Mouse (Mus musculus): ENCODE measurements at regions not wholly inside any gene's neighbourhood (a gene's known extent, or its start where the extent isn't known, plus 50 kb on each side); places are given as distances from the start of the nearest gene placed in this dataset.
"Not testable (repeated sequence)": the region's sequence is repeated elsewhere in the genome, so short reads cannot be mapped to it uniquely, and the experiment has no call there.

DNA sequence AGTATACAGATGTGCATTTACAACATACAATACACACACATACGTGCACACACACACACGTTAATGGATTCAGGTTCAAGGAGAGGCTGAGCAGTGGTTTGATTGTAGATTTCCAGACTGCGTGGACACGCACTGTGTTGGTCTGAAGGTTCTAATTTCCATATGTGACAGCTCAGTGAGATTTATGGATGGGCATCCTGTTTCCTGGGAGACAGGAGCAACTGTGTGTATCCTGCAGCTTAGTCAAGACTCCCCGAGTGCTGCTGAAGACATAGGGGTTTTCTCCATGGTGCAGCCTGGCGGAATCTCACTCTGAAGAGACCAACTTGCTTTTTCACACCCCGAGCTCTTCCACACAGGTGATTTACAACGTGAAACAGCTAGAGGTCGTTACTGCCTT, 119.3 kb upstream of the Foxk1 start:
- 86% methylated on average over 9 of the region's 9 CpGs for WGBS
- H3K27ac ChIP-seq = no peak overlapping the region
- H3K4me1 ChIP-seq = no peaks in the 10 kb centered on the region
- H3K27me3 ChIP-seq (ENCODE audit: poor library complexity, severe bottlenecking) = no peaks in the 10 kb centered on the region
- DNase-seq (ENCODE audit: extremely low spot score, low spot score) = no peak
- H3K36me3 ChIP-seq (replicated peaks) = no peaks in the 10 kb centered on the region
- H3K9me3 ChIP-seq = peaks cover 8% of the 10 kb centered on the region; the same call in 1 of the 2 replicates
- H3K4me3 ChIP-seq = no peak overlapping the region

DNA sequence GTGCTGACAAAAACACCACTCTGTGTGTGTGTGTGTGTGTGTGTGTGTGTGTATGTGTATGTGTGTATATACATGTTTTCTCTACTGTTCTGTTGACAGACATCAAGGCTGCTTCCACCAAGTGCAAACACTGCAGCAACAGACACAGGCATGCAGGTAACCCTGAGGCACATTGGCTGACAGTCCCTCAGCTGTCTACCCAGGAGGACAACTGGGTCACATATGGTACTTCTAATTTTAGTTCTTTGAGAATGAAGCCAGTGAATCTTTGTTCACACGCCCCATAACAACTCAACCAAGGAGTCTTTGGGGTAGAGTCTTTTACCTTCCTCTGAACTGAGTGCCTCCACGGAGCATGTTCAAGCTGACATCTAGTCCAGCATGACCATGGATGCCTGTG, 113.3 kb upstream of the Foxk1 start:
- Histone ChIP-seq H3K27ac (no peak overlapping the region), H3K4me1 (no peaks in the 10 kb centered on the region), H3K4me3 (no peak overlapping the region), H3K36me3 (replicated peaks) (no peaks in the 10 kb centered on the region), H3K9me3 (peaks cover 22% of the 10 kb centered on the region), H3K27me3 (ENCODE audit: poor library complexity, severe bottlenecking) (no peaks in the 10 kb centered on the region)
- DNase-seq (ENCODE audit: extremely low spot score, low spot score) = no peak
- WGBS = 89% methylated on average over 2 of the region's 2 CpGs

DNA sequence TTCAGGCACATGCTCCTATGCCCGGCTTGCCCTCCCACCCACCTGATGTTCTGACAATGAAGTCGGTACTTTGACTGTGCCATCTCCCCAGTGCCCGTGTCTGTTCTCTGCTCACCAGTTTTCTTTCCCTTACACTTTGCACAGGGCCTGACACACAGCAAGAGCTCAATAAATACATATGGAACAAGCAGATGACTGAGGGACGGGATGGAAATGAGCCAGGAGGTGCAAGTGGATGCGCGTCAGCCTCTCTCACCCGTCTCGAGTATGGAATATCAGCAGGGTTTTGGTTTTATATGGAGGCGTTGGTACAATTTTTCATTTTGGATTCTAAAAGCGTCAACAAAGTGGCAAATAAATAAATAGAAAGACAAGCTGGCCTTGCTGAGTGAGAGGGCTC, 109.8 kb upstream of the Foxk1 start:
- no peaks in the 10 kb centered on the region for H3K27me3 ChIP-seq (ENCODE audit: poor library complexity, severe bottlenecking)
- DNase-seq (ENCODE audit: extremely low spot score, low spot score) = no peak
- no peak overlapping the region for H3K4me3 ChIP-seq
- H3K36me3 ChIP-seq (replicated peaks) = no peaks in the 10 kb centered on the region
- H3K9me3 ChIP-seq = peaks cover 15% of the 10 kb centered on the region
- no peak overlapping the region for H3K27ac ChIP-seq
- WGBS = 91% methylated on average over 10 of the region's 10 CpGs
- H3K4me1 ChIP-seq = no peaks in the 10 kb centered on the region

DNA sequence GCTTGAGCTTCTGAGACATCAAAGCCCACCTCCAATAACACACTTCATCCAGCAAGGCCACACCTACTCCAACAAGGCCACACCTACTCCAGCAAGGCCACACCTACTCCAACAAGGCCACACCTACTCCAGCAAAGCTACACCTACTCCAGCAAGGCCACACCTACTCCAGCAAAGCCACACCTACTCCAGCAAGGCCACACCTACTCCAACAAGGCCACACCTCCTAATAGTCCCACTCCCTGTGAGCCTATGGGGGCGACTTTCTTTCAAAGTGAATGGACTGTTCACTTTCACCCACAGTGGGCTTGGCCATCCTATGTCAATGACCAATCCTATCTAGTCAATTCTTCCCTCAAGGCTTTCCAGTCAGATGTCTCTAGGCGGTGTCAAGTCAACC, 104.9 kb upstream of the Foxk1 start:
- H3K36me3 ChIP-seq (replicated peaks); H3K27ac ChIP-seq; H3K4me3 ChIP-seq; DNase-seq (ENCODE audit: extremely low spot score, low spot score); H3K9me3 ChIP-seq; H3K27me3 ChIP-seq (ENCODE audit: poor library complexity, severe bottlenecking); H3K4me1 ChIP-seq: not testable (repeated sequence)
- WGBS = 91% methylated on average over 2 of the region's 2 CpGs

DNA sequence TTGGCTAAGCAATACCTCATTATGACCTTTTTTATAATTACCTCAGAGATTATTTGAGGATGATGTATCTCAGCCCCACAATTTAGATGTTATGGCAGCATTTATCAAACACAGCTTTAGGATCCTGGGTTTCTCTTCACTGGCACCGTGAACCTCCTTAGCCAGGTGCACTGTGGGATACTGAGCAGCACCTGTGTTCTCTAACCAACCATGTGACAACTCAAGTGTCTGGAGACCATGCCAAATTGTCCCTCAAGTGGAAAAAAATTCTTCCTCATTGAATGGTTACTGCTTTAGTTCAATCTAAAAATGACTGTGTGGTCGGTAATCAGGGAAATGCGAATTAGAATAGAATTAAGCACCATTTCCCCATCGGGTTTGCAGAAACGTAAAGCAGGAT, 101.7 kb upstream of the Foxk1 start:
- H3K4me1 ChIP-seq = no peaks in the 10 kb centered on the region
- DNase-seq (ENCODE audit: extremely low spot score, low spot score) = no peak
- WGBS = 91% methylated on average over 5 of the region's 5 CpGs
- no peaks in the 10 kb centered on the region for H3K36me3 ChIP-seq (replicated peaks)
- no peaks in the 10 kb centered on the region for H3K27me3 ChIP-seq (ENCODE audit: poor library complexity, severe bottlenecking)
- H3K9me3 ChIP-seq = no peaks in the 10 kb centered on the region
- H3K4me3 ChIP-seq = no peak overlapping the region
- H3K27ac ChIP-seq = no peak overlapping the region

DNA sequence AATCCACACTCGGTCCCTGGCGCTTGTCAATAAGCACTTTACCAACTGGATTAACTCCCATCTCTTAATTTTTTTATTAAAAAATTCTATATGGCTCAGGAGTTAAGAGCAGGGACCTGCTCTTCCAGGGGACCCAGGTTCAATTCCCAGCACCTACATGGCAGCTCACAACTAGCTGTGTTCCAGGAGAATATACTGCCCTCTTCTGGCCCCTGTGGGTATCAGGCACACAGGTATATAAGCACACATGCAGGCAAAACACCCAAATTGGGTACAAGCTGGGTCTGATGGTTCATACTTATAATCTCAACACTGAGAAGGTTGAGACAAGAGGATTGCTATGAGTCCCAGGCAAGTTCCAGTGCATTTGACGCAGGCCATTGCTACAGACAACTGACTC, 92.8 kb upstream of the Foxk1 start:
- H3K9me3 ChIP-seq = 0 out of 2 replicates have a peak, but pooled peaks cover 3% of the 10 kb centered on the region
- H3K27ac ChIP-seq = no peak overlapping the region
- H3K4me1 ChIP-seq = 0 out of 2 replicates have a peak, but pooled peaks cover 6% of the 10 kb centered on the region
- no peaks in the 10 kb centered on the region for H3K36me3 ChIP-seq (replicated peaks)
- 96% methylated on average over 3 of the region's 3 CpGs for WGBS
- no peaks in the 10 kb centered on the region for H3K27me3 ChIP-seq (ENCODE audit: poor library complexity, severe bottlenecking)
- no peak for DNase-seq (ENCODE audit: extremely low spot score, low spot score)
- no peak overlapping the region for H3K4me3 ChIP-seq

DNA sequence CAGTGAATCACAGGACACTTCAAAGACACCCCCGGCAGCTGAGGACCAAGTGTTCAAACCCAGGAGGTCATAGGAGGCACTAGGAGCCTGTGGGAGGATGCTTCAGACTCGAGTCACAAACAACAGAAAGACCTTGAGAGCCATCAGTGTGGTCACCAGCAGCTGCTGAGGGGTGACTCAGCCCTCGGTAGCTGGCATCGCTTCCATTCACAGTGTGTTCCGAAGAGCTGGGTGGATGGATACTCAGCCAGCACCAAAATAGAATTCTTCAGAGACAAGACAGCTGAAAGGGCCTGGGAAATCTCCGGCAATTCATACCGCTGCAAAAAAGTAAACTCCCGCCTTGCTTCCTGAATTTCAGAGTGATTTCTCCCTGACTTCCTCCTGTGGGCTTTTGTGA, 87.4 kb upstream of the Foxk1 start:
- no peak for DNase-seq (ENCODE audit: extremely low spot score, low spot score)
- 85% methylated on average over 8 of the region's 8 CpGs for WGBS
- H3K27ac ChIP-seq = no peak overlapping the region
- H3K36me3 ChIP-seq (replicated peaks) = no peaks in the 10 kb centered on the region
- 0 out of 2 replicates have a peak, but pooled peaks cover 6% of the 10 kb centered on the region for H3K4me1 ChIP-seq
- H3K4me3 ChIP-seq = no peak overlapping the region
- H3K27me3 ChIP-seq (ENCODE audit: poor library complexity, severe bottlenecking) = no peaks in the 10 kb centered on the region
- H3K9me3 ChIP-seq = no peaks in the 10 kb centered on the region

DNA sequence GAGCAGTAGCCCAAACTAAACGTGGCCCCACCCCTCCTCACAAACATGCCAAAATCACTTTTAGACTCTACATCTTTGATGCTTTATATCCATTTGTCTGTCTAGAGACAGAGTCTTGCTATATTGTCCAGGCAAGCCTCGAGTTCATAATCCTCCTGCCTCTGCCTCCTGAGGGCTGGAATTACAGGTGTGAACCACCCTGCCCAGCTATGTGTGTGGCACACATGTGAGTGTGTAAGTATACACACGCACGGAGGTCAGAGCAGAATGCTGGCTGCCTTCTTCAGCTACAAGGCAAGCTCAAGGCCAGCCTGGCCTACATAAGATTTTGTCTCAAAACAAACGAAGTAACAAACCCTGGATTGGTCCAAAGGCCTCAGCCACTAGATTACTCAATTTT, 86.8 kb upstream of the Foxk1 start:
- DNase-seq (ENCODE audit: extremely low spot score, low spot score) = no peak

DNA sequence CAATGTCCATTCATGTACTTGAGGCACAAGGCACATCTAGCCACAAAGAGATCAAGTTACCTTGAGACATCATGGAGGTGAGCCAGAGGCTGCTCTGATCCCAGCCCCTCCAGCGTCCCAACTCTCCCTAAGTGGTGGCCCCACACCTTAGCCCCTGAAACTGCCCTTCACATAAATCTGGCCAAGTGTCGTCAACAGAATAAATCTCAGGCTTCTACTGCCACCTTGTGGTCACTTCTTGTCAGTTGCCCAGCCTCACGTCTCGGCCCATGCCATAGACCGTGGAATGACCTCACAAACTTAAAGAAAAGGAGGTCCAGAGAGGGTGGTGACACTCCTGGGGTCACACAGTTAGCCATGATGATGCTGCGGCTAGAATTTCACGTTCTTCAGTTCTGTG, 82.0 kb upstream of the Foxk1 start:
- 6% methylated on average over 7 of the region's 7 CpGs for WGBS
- peak; percentile 76 for DNase-seq (ENCODE audit: extremely low spot score, low spot score)

More for the DNA sequence above, 86.8 kb upstream of the Foxk1 start:
- Histone ChIP-seq H3K9me3 (no peaks in the 10 kb centered on the region), H3K27me3 (ENCODE audit: poor library complexity, severe bottlenecking) (no peaks in the 10 kb centered on the region), H3K27ac (no peak overlapping the region), H3K36me3 (replicated peaks) (no peaks in the 10 kb centered on the region), H3K4me1 (0 out of 2 replicates have a peak, but pooled peaks cover 6% of the 10 kb centered on the region), H3K4me3 (no peak overlapping the region)
- 83% methylated on average over 5 of the region's 5 CpGs for WGBS

DNA sequence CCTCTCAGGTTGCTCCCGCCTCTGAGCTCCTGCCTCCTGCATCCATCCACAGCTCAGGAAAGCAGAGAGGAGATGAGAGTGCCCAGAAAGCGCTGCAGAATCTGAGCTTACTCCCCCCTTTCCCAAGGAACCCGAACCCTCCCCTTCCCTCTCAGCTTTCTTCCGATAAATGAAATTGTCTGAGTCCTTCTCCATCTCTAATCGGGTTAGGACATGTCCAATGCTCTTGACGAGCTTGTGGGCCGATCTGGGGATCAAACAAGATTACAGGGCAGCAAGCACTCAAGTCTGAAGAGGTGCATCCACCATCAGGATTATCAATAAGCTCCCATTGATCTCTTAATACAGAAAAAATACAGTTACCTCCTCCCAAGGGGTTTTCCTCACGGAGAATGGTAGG, 80.0 kb upstream of the Foxk1 start:
- H3K9me3 ChIP-seq = no peaks in the 10 kb centered on the region
- no peak for DNase-seq (ENCODE audit: extremely low spot score, low spot score)
- WGBS = 77% methylated on average over 8 of the region's 8 CpGs
- H3K27me3 ChIP-seq (ENCODE audit: poor library complexity, severe bottlenecking) = no peaks in the 10 kb centered on the region
- peaks cover 4% of the 10 kb centered on the region; the same call in 1 of the 2 replicates for H3K4me1 ChIP-seq
- no peak overlapping the region for H3K27ac ChIP-seq
- no peak overlapping the region for H3K4me3 ChIP-seq
- no peaks in the 10 kb centered on the region for H3K36me3 ChIP-seq (replicated peaks)

More for the DNA sequence above, 82.0 kb upstream of the Foxk1 start:
- Histone ChIP-seq H3K27me3 (ENCODE audit: poor library complexity, severe bottlenecking) (no peaks in the 10 kb centered on the region), H3K4me3 (no peak overlapping the region), H3K36me3 (replicated peaks) (no peaks in the 10 kb centered on the region), H3K9me3 (no peaks in the 10 kb centered on the region), H3K27ac (no peak overlapping the region), H3K4me1 (no peaks in the 10 kb centered on the region)

DNA sequence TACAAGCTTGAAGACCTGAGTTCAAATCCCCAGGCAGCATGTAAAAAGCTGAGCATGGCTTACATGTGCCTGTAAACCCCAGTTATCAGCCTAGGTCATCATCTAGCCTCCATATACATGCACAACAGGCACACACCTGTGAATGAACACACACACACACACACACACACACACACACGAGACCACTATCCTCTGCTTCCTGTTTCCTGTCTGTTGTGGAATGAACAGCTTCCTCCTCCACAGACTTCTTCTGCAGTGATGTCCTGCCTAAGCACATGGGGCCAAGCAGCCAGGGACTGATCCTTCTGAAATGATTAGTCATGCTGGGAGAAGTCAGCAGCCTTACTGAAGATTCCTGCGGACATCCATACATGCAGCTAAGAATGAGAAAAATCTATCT, 76.4 kb upstream of the Foxk1 start:
- H3K4me3 ChIP-seq = no peak overlapping the region
- no peaks in the 10 kb centered on the region for H3K36me3 ChIP-seq (replicated peaks)
- no peak for DNase-seq (ENCODE audit: extremely low spot score, low spot score)
- H3K27me3 ChIP-seq (ENCODE audit: poor library complexity, severe bottlenecking) = no peaks in the 10 kb centered on the region
- peaks cover 4% of the 10 kb centered on the region; the same call in 1 of the 2 replicates for H3K4me1 ChIP-seq
- no peaks in the 10 kb centered on the region for H3K9me3 ChIP-seq
- no peak overlapping the region for H3K27ac ChIP-seq
- 81% methylated on average over 2 of the region's 2 CpGs for WGBS

DNA sequence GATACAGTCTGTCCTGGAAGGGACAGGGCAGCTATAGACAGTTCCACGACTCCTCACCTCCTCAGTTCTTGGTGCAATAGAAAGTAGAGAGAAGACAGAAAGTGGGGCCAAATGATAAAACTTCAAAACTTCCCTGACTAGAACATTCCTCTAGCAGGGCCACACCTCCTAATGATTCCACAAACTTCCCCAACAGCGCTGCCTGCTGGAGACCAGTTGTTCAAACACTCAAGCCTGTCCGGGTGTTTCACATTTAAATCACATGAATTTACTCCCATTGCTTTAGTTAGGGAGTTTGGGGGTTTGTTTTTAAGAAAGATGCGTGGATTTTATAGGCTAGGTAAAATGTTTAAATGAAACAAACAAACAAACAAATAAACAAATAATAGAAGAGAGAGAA, 75.7 kb upstream of the Foxk1 start:
- no peaks in the 10 kb centered on the region for H3K27me3 ChIP-seq (ENCODE audit: poor library complexity, severe bottlenecking)
- no peak overlapping the region for H3K27ac ChIP-seq
- no peak overlapping the region for H3K4me3 ChIP-seq
- H3K9me3 ChIP-seq = no peaks in the 10 kb centered on the region
- WGBS = 69% methylated on average over 4 of the region's 4 CpGs
- H3K4me1 ChIP-seq = peaks cover 4% of the 10 kb centered on the region; the same call in 1 of the 2 replicates
- DNase-seq (ENCODE audit: extremely low spot score, low spot score) = no peak
- H3K36me3 ChIP-seq (replicated peaks) = no peaks in the 10 kb centered on the region

DNA sequence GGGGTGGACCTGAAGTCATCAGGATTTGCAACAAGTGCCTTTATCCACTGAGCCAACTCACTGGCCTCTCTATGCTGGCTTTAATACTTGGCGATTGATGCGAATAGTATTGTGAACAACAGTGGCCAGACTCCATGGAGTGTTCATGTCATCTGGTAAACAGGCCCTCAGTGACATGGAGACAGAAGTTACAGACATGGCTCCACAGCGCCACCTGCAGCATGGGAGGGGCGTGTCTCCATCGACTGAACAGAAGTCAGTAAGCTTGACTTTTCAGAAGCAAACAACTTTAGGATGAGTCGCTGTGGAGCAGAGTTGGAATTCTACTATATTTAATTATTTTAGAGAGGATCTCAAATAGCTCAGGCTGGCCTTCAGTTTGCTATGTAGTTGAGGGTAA, 74.0 kb upstream of the Foxk1 start:
- Histone ChIP-seq H3K4me3 (no peak overlapping the region), H3K9me3 (no peaks in the 10 kb centered on the region), H3K27ac (no peak overlapping the region), H3K36me3 (replicated peaks) (no peaks in the 10 kb centered on the region), H3K27me3 (ENCODE audit: poor library complexity, severe bottlenecking) (no peaks in the 10 kb centered on the region), H3K4me1 (peaks cover 10% of the 10 kb centered on the region)
- no peak for DNase-seq (ENCODE audit: extremely low spot score, low spot score)
- 68% methylated on average over 6 of the region's 6 CpGs for WGBS
